Mouse (Mus musculus): ENCODE measurements at regions not wholly inside any gene's neighbourhood (a gene's known extent, or its start where the extent isn't known, plus 50 kb on each side); places are given as distances from the start of the nearest gene placed in this dataset.
A peak's percentile ranks its signal among the peaks of the same experiment; 100 is the strongest.
"Not testable (repeated sequence)": the region's sequence is repeated elsewhere in the genome, so short reads cannot be mapped to it uniquely, and the experiment has no call there.

DNA sequence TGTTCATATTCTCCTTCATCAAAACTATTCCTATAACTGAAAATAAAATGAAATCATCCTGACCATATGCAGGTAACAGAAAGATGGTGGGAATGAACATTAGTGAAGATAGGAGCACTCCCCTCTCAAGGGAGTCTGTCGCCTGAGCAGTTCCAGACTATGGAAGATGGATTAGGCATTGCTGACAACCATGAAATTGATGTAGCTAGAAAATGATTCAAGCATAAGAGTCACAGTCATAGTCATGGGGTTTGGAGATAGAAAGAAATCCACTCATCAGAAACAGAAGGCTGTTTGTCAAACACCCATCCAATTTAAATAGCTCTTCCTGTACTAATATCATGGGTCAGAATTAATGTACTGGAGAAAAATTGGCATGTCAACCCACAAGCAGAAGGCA lies 191.2 kb upstream of the Rps6ka3 start:
- Histone ChIP-seq H3K27ac (no peak overlapping the region), H3K4me3 (no peak overlapping the region)
- no peak for TF ChIP-seq CTCF (IDR thresholded peaks at IDR 0.05)
- DNase-seq, result no peak
- intact Hi-C loops (cut with DNase I), result no loop called here

DNA sequence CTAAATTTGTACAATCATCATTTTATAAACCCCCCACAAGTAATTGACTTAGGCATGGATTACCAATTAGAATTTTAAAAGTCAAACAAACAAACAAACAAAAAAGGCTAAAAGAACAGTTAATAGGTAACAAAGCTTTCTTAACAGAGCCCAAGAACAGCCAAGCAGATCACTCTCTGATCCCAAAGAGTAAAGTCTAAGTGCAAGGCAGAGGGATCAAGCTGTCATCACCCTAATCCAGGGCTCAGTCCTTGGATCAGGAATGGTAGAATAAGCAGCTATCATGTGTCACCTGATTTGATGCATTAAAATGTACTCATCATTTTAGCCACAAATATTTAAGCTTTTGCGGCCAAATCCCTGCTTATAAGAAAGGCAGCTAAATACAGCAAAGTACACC lies 183.8 kb upstream of the Rps6ka3 start:
- Histone ChIP-seq H3K27ac (no peak overlapping the region), H3K4me3 (no peak overlapping the region)
- intact Hi-C loops (cut with DNase I), result no loop called here
- no peak for DNase-seq
- no peak for TF ChIP-seq CTCF (IDR thresholded peaks at IDR 0.05)

DNA sequence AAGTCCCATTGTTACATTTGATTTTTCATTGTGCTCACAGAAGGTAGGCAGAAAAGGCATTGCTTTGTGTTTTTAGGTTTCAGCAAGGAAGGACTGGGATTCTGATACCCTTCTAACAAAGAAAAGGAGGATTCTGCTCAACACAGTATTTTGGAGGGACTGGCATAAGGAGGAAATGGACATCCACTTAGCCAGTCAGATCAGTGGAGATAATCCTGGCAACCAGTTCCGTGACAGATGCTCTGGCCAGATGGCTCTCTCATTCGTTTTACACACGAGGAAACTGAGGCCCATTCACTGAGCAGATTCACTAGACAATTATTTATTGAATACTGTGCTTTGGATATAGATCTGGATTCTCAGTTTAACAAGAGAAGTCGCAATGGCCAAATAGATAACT lies 178.2 kb upstream of the Rps6ka3 start:
- Histone ChIP-seq H3K27ac (no peak overlapping the region), H3K4me3 (no peak overlapping the region)
- no peak for TF ChIP-seq CTCF (IDR thresholded peaks at IDR 0.05)
- DNase-seq, result no peak
- intact Hi-C loops (cut with DNase I), result no loop called here

- peak; percentile 69 for TF ChIP-seq CTCF (IDR thresholded peaks at IDR 0.05)
- peak; percentile 74 for DNase-seq
- no peak overlapping the region for H3K4me3 ChIP-seq
- no peak overlapping the region for H3K27ac ChIP-seq
- intact Hi-C loops (cut with DNase I), result loop anchor here (2.0 to 5.0 kb wide), 2 partner anchors 225 to 279 kb away; no protein-coding TSS in a partner anchor
Measured at GRCm38 (mm10) chrX:159043432-159043831, 166.7 kb upstream of the Rps6ka3 start.

GRCm38 (mm10) chrX:159047876-159048275 lies 162.2 kb upstream of the Rps6ka3 start:
- no peak for DNase-seq
- H3K27ac ChIP-seq, result no peak overlapping the region
- no peak overlapping the region for H3K4me3 ChIP-seq
- intact Hi-C loops (cut with DNase I), result loop anchor here (5.0 kb wide), 1 partner anchor 209 kb away; no protein-coding TSS in a partner anchor
- no peak for TF ChIP-seq CTCF (IDR thresholded peaks at IDR 0.05)

GRCm38 (mm10) chrX:159055689-159056461 lies 154.2 kb upstream of the Rps6ka3 start:
- Histone ChIP-seq H3K27ac (no peak overlapping the region), H3K4me3 (no peak overlapping the region)
- no peak for DNase-seq
- TF ChIP-seq CTCF (IDR thresholded peaks at IDR 0.05), result no peak
- intact Hi-C loops (cut with DNase I), result no loop called here

DNA sequence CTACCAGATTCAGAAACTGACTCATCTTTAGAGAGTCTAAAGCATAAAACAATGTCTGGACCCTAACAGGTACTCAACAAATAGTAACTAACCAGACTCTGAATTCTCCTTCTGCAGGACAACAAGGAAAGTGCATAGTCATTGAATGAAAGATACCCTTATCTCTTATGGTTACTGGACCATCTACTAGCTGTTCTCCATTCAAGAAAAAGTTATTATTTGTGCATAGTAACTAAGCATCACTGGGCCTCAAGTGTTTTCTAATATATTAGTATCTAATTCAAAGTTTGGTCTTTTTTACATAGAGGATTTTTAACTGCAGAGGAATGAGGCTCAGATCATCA lies 153.7 kb upstream of the Rps6ka3 start:
- intact Hi-C loops (cut with DNase I), result no loop called here
- Histone ChIP-seq H3K4me3 (no peak overlapping the region), H3K27ac (no peak overlapping the region)
- no peak for TF ChIP-seq CTCF (IDR thresholded peaks at IDR 0.05)
- DNase-seq, result no peak

- Histone ChIP-seq H3K4me3 (no peak overlapping the region), H3K27ac (no peak overlapping the region)
- DNase-seq, result no peak
- intact Hi-C loops (cut with DNase I), result no loop called here
- TF ChIP-seq CTCF (IDR thresholded peaks at IDR 0.05), result no peak
Measured at GRCm38 (mm10) chrX:159058931-159059330, 151.2 kb upstream of the Rps6ka3 start.

DNA sequence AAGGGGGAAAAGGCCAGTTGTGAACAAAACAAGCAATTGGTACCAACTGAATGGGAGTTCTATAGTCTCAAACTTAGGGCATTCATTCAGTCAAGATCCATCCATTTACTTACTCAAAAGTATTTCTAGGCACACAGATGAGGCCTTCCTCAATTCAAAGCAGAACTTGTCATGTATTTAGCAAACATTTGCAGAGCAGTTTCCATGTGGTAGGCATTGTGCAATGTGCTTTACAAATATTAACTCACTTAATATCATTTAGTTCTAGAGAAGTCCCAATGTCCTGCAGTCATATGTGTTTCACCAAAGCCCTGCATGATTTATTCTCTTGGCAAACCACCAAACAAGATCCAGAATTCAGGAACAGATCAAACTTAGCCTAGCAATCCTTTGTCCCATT lies 148.8 kb upstream of the Rps6ka3 start:
- Histone ChIP-seq H3K27ac (no peak overlapping the region), H3K4me3 (no peak overlapping the region)
- intact Hi-C loops (cut with DNase I), result no loop called here
- TF ChIP-seq CTCF (IDR thresholded peaks at IDR 0.05), result no peak
- DNase-seq, result no peak

GRCm38 (mm10) chrX:159066212-159066611 lies 143.9 kb upstream of the Rps6ka3 start:
- TF ChIP-seq CTCF (IDR thresholded peaks at IDR 0.05), result no peak
- intact Hi-C loops (cut with DNase I), result no loop called here
- no peak overlapping the region for H3K27ac ChIP-seq
- no peak for DNase-seq
- H3K4me3 ChIP-seq, result no peak overlapping the region

GRCm38 (mm10) chrX:159072647-159073046 lies 137.5 kb upstream of the Rps6ka3 start:
- DNase-seq, result no peak
- Histone ChIP-seq H3K27ac (no peak overlapping the region), H3K4me3 (no peak overlapping the region)
- intact Hi-C loops (cut with DNase I), result no loop called here
- TF ChIP-seq CTCF (IDR thresholded peaks at IDR 0.05), result no peak

- no peak overlapping the region for H3K27ac ChIP-seq
Measured at GRCm38 (mm10) chrX:159073533-159073932, 136.6 kb upstream of the Rps6ka3 start.

GRCm38 (mm10) chrX:159080508-159080907 lies 129.6 kb upstream of the Rps6ka3 start:
- H3K27ac ChIP-seq, result no peak overlapping the region
- intact Hi-C loops (cut with DNase I), result no loop called here
- no peak overlapping the region for H3K4me3 ChIP-seq
- no peak for TF ChIP-seq CTCF (IDR thresholded peaks at IDR 0.05)
- DNase-seq, result no peak

More at GRCm38 (mm10) chrX:159073533-159073932, 136.6 kb upstream of the Rps6ka3 start:
- H3K4me3 ChIP-seq, result no peak overlapping the region
- DNase-seq, result peak; percentile 19
- no peak for TF ChIP-seq CTCF (IDR thresholded peaks at IDR 0.05)
- intact Hi-C loops (cut with DNase I), result no loop called here

GRCm38 (mm10) chrX:159110651-159111050 lies 99.5 kb upstream of the Rps6ka3 start:
- intact Hi-C loops (cut with DNase I); H3K4me3 ChIP-seq; DNase-seq; H3K27ac ChIP-seq: not testable (repeated sequence)
